Mouse (Mus musculus) myocyte (in vitro differentiated cells): Measurements from ENCODE around the gene Anapc13. TPM values are rescaled to one million over a fixed set of nuclear protein-coding genes. Genes with fewer than 3 reads are reported as not detected.

Experiments
- H3K27me3 ChIP-seq: one replicate; pipeline ENCODE4 v1.6.1; 2011; ENCODE audit not compliant: control insufficient read depth, insufficient read depth, insufficient read length
- H3K36me3 ChIP-seq: one replicate; pipeline ENCODE4 v1.6.1; 2011; ENCODE audit not compliant: control insufficient read depth, insufficient read depth
- H3K4me2 ChIP-seq: one replicate; pipeline ENCODE4 v1.6.1; 2011; ENCODE audit warnings: low read depth, control low read depth
- H3K4me3 ChIP-seq: one replicate; pipeline ENCODE4 v1.5.1; 2011; ENCODE audit warnings: mild to moderate bottlenecking, control low read depth, moderate library complexity
- H3K79me2 ChIP-seq: one replicate; pipeline ENCODE4 v1.6.1; 2011; ENCODE audit not compliant: control insufficient read depth, insufficient read depth
- H3ac ChIP-seq: one replicate; pipeline ENCODE4 v1.6.1; 2011; ENCODE audit not compliant: control insufficient read depth, insufficient read length
- CEBPB ChIP-seq: IDR thresholded peaks from 2 replicates; pipeline ENCODE4 v1.6.1; 2011; ENCODE audit warnings: mild to moderate bottlenecking, moderate library complexity; ENCODE audit not compliant: poor library complexity, insufficient read depth, severe bottlenecking
- E2F4 ChIP-seq: IDR thresholded peaks from one replicate; pipeline ENCODE4 v1.6.1; 2011; ENCODE audit warnings: mild to moderate bottlenecking, control low read depth, moderate library complexity; ENCODE audit not compliant: insufficient read depth
- MAX ChIP-seq: IDR thresholded peaks from one replicate; pipeline ENCODE4 v1.6.1; 2011; ENCODE audit warnings: low read depth, mild to moderate bottlenecking, control low read depth
- MYOD1 ChIP-seq, 3 experiments: IDR thresholded peaks; one replicate each; pipeline ENCODE4 v1.6.1; 2011; ENCODE audit warnings: control low read depth in 2 of 3, low read depth in 2 of 3, mild to moderate bottlenecking in 2 of 3, moderate library complexity in 1 of 3; ENCODE audit not compliant: insufficient read length in 2 of 3, control insufficient read depth in 1 of 3
- MYOG ChIP-seq, 3 experiments: IDR thresholded peaks; one replicate each; pipeline ENCODE4 v1.6.1; 2011; ENCODE audit warnings: control low read depth in 2 of 3, low read depth in 2 of 3, mild to moderate bottlenecking in 2 of 3; ENCODE audit not compliant: insufficient read length in 2 of 3, control insufficient read depth in 1 of 3, insufficient read depth in 1 of 3
- POLR2A ChIP-seq: IDR thresholded peaks from one replicate; pipeline ENCODE4 v1.6.1; 2011; ENCODE audit warnings: low read depth, mild to moderate bottlenecking, control low read depth, moderate library complexity; ENCODE audit not compliant: insufficient read length
- POLR2AphosphoS2 ChIP-seq: IDR thresholded peaks from one replicate; pipeline ENCODE4 v1.6.1; 2011; ENCODE audit warnings: low read depth, control low read depth; ENCODE audit not compliant: insufficient read length
- REST ChIP-seq: IDR thresholded peaks from one replicate; pipeline ENCODE4 v1.6.1; 2011; ENCODE audit warnings: mild to moderate bottlenecking, control low read depth, moderate library complexity; ENCODE audit not compliant: insufficient read depth, insufficient read length
- SRF ChIP-seq: IDR thresholded peaks from one replicate; pipeline ENCODE4 v1.6.1; 2011; ENCODE audit warnings: low read depth; ENCODE audit not compliant: control insufficient read depth, insufficient read length
- TCF12 ChIP-seq: IDR thresholded peaks from one replicate; pipeline ENCODE4 v1.6.1; 2011; ENCODE audit warnings: mild to moderate bottlenecking, control low read depth; ENCODE audit not compliant: poor library complexity, insufficient read depth, severe bottlenecking
- TCF3 ChIP-seq: IDR thresholded peaks from one replicate; pipeline ENCODE4 v1.6.1; 2011; ENCODE audit warnings: low read depth, control low read depth; ENCODE audit not compliant: insufficient read length
- USF1 ChIP-seq: IDR thresholded peaks from one replicate; pipeline ENCODE4 v1.6.1; 2011; ENCODE audit warnings: low read depth, mild to moderate bottlenecking, control low read depth, moderate library complexity
- polyA plus RNA-seq: library from polyadenylated mRNA; unstranded; fragments of >200 nt; fragmentation: generic; extraction: Trizol; gene quantifications from one replicate; pipeline ENCODE4 v1.2.1, GENCODE M21; 2012; ENCODE audit warnings: missing spikeins

Anapc13 gene
- polyA plus RNA-seq, 1 experiment: 144 TPM

DNA sequence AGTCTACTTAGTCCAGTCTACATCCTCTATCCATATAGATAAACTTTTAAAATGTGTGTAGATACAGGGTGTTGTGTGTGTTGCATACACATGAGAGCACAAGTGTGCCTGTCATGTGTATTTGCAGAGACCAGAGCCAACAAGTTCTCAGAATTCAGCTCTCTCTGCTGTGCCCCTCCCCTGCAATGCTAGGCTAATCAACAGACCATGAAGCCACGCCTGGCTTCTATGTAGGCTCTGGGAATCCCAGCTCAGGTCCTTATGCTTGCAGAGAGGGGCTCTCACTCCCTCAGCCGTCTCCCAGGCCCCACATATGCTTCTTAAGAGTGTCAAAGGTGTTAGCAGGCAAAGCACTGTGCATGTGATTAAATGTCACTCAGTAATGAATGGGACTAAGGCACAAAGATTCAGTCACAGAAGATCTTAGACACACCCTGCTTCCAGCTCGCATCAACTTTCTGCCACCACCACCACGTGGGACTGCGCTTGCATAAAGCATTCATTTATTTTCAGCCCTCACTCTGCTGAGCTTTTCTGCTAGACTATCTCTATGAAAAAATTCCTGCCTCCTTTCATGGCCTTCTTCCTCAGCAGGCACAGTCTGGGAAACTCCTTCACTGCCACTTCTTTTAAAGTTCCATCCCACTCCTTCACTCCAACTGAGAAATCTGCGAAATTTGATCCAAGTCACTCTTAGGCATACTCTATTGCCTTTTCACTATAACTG lies 31.3 kb upstream of the Anapc13 start:
- no peaks in the 10 kb centered on the region for H3K27me3 ChIP-seq
- TF ChIP-seq MAX: no peak
- no peak for TF ChIP-seq POLR2AphosphoS2
- no peak for TF ChIP-seq TCF3
- no peak for TF ChIP-seq E2F4
- no peak for TF ChIP-seq POLR2A
- TF ChIP-seq MYOG (IDR thresholded peaks at IDR 0.05; ENCODE audit: control insufficient read depth in 1 of 3, insufficient read depth in 1 of 3, insufficient read length in 2 of 3, low read depth in 2 of 3): no peak
- no peak for TF ChIP-seq REST
- TF ChIP-seq USF1: no peak
- no peak for TF ChIP-seq TCF12
- no peak for TF ChIP-seq MYOD1 (IDR thresholded peaks at IDR 0.05; ENCODE audit: control insufficient read depth in 1 of 3, insufficient read length in 2 of 3, low read depth in 2 of 3)
- no peak for TF ChIP-seq CEBPB
- TF ChIP-seq SRF: no peak
- H3ac ChIP-seq: no peak overlapping the region
- H3K4me2 ChIP-seq: no peak overlapping the region
- peaks cover 43% of the 10 kb centered on the region for H3K36me3 ChIP-seq
- H3K79me2 ChIP-seq: no peaks in the 10 kb centered on the region
- no peak overlapping the region for H3K4me3 ChIP-seq

DNA sequence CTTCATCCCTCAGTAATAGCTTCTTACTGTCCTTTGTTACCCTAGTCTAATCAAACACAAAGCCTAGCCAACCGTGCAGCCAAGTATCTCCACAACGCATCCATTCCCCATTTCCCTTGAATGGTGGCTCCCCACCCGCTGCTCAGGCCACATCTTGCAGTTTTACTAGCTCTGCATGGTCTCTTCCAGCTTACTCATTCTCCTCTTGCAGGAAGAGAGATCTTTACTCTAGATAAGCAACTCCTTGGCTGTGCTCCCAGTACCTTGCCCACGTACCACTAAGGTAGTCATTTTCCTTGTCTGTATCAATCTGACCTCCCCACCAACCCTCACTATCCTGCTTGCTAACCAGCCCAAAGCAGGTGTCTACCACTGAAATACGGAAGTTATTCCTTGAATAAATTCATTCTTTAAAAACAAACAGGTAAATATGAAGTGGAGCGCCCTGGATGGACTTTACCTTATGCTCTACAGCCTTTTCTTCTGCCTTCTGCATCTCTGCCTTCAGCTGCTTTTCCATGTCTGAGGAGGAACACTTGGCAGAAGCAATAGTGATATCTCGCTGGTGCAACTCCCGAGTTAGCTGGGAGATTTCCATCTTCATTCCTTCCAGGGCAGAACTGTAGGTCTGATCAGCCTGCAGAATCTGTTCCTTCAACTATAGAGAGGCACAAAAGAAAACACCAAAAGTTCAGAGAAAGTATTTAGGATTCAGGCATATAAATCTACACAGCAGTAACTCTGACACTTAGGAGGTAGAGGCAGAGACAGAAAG lies 30.2 kb upstream of the Anapc13 start:
- TF ChIP-seq MYOG (IDR thresholded peaks at IDR 0.05; ENCODE audit: control insufficient read depth in 1 of 3, insufficient read depth in 1 of 3, insufficient read length in 2 of 3, low read depth in 2 of 3) (no peak), TCF3 (no peak), REST (no peak), POLR2A (no peak), USF1 (no peak), MAX (no peak), POLR2AphosphoS2 (no peak), MYOD1 (IDR thresholded peaks at IDR 0.05; ENCODE audit: control insufficient read depth in 1 of 3, insufficient read length in 2 of 3, low read depth in 2 of 3) (no peak), CEBPB (no peak), E2F4 (no peak), TCF12 (no peak), SRF (no peak)

DNA sequence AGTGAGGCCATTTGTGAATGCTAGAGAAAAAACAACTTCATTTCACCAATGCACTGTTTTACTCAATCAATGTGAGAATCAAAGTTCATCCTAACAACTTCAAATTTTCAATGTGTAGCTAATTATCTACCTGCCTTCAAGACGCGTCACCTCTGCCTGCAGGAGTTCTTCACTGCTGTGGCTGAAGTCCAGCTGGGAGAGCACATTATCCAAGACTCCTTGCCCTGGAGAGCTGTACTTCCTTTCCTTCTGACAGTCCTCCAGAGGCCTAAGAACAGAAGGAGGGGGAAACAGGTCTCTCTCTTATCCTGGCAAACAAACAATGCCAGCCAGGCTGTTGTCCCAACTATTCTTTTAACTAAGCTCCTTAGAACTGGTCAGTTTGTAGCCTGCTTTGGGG lies 24.9 kb upstream of the Anapc13 start:
- no peak overlapping the region for H3ac ChIP-seq
- peaks cover 28% of the 10 kb centered on the region for H3K36me3 ChIP-seq
- no peak overlapping the region for H3K4me3 ChIP-seq
- no peak overlapping the region for H3K4me2 ChIP-seq
- TF ChIP-seq POLR2A (no peak), POLR2AphosphoS2 (no peak), TCF3 (no peak), REST (no peak)
- no peaks in the 10 kb centered on the region for H3K27me3 ChIP-seq
- H3K79me2 ChIP-seq: no peaks in the 10 kb centered on the region

More for the DNA sequence above, 30.2 kb upstream of the Anapc13 start:
- H3K27me3 ChIP-seq: no peaks in the 10 kb centered on the region
- H3K4me3 ChIP-seq: no peak overlapping the region
- peaks cover 43% of the 10 kb centered on the region for H3K36me3 ChIP-seq
- H3ac ChIP-seq: no peak overlapping the region
- no peak overlapping the region for H3K4me2 ChIP-seq
- no peaks in the 10 kb centered on the region for H3K79me2 ChIP-seq

DNA sequence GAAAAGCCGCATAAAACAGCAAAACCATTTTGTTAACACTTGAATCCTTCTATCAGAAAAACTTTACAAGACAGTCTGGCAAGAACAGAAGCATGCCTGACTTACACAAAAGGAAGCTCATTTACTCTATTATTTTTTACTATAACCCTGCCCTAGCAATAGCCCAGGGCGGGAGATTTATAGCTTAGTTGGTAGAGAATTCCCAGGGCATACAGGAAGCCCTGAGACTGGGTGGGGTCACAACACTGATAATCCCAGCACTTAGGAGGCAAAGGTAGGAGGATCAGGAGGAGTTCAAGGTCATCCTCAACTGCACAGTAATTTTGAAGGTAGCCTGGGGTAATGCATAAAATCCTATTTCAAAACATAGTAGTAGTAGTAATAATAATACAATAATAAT lies 24.4 kb upstream of the Anapc13 start:
- Histone ChIP-seq H3K36me3 (peaks cover 23% of the 10 kb centered on the region), H3K27me3 (no peaks in the 10 kb centered on the region), H3ac (no peak overlapping the region), H3K4me3 (no peak overlapping the region), H3K4me2 (no peak overlapping the region), H3K79me2 (no peaks in the 10 kb centered on the region)
- no peak for TF ChIP-seq USF1
- no peak for TF ChIP-seq POLR2A
- no peak for TF ChIP-seq MYOG (IDR thresholded peaks at IDR 0.05; ENCODE audit: control insufficient read depth in 1 of 3, insufficient read depth in 1 of 3, insufficient read length in 2 of 3, low read depth in 2 of 3)
- TF ChIP-seq E2F4: no peak
- TF ChIP-seq SRF: no peak
- TF ChIP-seq TCF3: no peak
- no peak for TF ChIP-seq POLR2AphosphoS2
- no peak for TF ChIP-seq CEBPB
- no peak for TF ChIP-seq REST
- no peak for TF ChIP-seq MYOD1 (IDR thresholded peaks at IDR 0.05; ENCODE audit: control insufficient read depth in 1 of 3, insufficient read length in 2 of 3, low read depth in 2 of 3)
- no peak for TF ChIP-seq MAX
- TF ChIP-seq TCF12: no peak
